Mouse (Mus musculus): Measurements from ENCODE around the gene Col7a1.

DNA sequence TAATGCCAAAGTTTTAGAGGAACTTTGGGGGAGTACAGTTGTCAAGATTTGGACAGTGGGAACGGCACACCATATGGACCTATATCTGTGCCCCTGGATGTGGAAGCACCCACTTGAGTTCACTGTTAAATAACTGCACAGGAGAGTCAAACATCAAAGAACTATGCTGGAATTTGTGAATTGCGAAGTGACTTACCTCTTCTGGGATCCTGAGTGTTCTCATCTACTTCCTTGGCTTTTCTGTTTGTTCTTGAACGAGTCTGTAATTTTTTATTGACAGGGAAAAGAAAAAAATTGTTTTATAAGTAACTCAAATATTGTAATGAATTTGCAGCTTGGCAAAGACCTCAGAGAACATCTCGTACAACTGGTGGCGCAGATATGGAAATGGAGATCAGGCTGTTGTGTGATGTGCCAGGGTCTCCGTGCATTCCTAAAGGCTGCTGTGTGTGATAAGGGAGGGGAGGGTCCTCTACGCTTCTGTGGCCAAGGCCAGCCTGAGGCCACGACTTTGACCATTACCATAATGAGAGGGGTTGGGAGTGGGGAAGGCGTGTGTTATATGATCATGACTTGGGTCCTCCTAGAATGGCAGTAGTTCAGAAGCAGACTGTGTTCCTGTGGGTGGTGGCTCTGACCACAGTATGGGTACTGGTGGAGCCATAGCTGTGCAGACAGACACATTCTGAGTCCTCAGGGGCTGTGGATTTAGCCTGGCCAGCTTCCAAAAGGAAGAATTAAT is 39.4 kb downstream of the Col7a1 start:
- TF ChIP-seq CTCF (IDR thresholded peaks at IDR 0.05; ENCODE audit: low read depth, low read length) = no peak
- no peak for TF ChIP-seq POLR2A (IDR thresholded peaks at IDR 0.05; ENCODE audit: borderline replicate concordance, low read depth, low read length)
